Mouse (Mus musculus) gastrocnemius, adult 2 months (tissue): ENCODE data around the gene Ikzf4. TPM values are rescaled to one million over a fixed set of nuclear protein-coding genes. Genes with fewer than 3 reads are reported as not detected.
"Not testable (repeated sequence)": the region's sequence is repeated elsewhere in the genome, so short reads cannot be mapped to it uniquely, and the experiment has no call there.

Experiments
- DNase-seq: peaks from one replicate; pipeline ENCODE4 v3.0.0; 2022
- H3K27ac ChIP-seq: fragments of 200-600 bp; 2 replicates; pipeline ENCODE4 v1.8.1; 2022; ENCODE audit warnings: mild to moderate bottlenecking
- H3K4me3 ChIP-seq: fragments of 200-600 bp; 2 replicates; pipeline ENCODE4 v1.8.1; 2022; ENCODE audit warnings: mild to moderate bottlenecking, moderate library complexity
- CTCF ChIP-seq: fragments of 200-600 bp; IDR thresholded peaks from 2 replicates; pipeline ENCODE4 v1.8.1; 2022; ENCODE audit warnings: antibody characterized with exemption, mild to moderate bottlenecking, moderate library complexity
- intact Hi-C: fragments of 180-260 bp; cut with DNase I; formaldehyde crosslinking; loops from one replicate; pipeline ENCODE4 v1.15.1; 2025
- total RNA-seq, 2 experiments: library from RNA; stranded (reverse); gene quantifications; 2 replicates each; pipeline ENCODE4 v1.2.3; 2021

Gene Ikzf4
- total RNA-seq, 2 experiments from 2014 or later: 0.45 to 3.4 TPM

DNA sequence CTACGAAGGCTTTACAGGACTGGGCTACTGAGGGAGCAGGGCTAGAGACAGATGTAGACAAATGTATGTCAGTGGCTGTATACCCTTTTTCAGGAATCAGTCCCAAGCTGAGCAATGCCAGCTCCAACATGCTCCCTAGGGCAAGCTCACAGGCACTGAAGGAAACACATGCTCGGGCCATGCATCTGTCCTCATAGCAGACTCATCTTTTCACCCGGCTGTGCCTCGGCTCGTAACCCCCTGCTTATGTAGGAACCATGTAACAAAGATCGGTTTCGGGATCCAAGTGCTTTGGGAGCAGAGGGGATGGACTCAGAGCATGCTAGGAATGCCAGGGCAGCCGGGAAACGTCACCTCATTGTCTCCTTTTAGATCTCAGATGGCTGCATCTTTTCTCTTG lies 13.7 kb upstream of the Ikzf4 start:
- TF ChIP-seq CTCF: no peak
- intact Hi-C loops: no loop called here
- H3K4me3 ChIP-seq: no peak overlapping the region
- H3K27ac ChIP-seq: no peak overlapping the region
- no peak for DNase-seq

DNA sequence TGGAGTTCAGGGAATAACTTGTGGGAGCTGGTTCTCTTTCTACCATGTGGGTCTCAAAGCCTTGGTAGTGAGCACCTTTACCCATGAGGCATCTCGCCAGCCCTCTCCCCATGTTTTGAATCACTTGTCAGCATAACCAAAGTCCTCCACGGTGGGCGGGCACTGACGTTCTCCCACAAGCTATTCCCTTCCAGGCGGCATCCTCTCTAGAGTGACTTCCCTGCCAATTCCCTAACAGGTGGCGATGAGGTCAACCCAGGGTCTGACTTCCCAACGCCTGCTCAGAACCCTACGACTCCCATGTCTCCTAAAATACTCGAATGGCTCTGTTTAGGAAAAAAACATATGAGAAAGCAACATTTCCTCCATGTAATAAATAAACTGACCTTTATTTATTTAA lies 12.1 kb upstream of the Ikzf4 start:
- intact Hi-C loops: no loop called here
- no peak for DNase-seq
- H3K27ac ChIP-seq: no peak overlapping the region
- no peak for TF ChIP-seq CTCF
- no peak overlapping the region for H3K4me3 ChIP-seq

DNA sequence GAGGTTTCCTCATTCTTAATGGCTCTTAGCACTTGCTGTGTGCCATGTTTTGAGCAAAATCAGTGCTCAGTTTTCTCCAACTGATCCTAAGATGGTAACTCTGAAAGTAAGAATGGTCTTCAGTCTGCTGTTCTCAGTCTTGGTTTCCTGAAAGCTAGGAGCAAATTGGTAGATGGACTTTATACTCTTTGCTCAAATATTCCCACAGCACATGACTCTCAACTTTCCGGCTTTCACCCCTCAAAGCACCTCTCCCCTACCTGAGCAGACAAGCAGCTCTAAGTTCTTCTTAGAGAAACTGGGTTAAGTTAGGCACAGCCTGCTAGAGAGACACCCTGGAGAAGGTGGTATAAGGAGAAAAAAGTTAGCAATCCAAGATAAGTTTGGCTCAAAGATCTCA lies 10.9 kb upstream of the Ikzf4 start:
- Histone ChIP-seq H3K27ac (no peak overlapping the region), H3K4me3 (no peak overlapping the region)
- DNase-seq: no peak
- intact Hi-C loops: no loop called here
- no peak for TF ChIP-seq CTCF

DNA sequence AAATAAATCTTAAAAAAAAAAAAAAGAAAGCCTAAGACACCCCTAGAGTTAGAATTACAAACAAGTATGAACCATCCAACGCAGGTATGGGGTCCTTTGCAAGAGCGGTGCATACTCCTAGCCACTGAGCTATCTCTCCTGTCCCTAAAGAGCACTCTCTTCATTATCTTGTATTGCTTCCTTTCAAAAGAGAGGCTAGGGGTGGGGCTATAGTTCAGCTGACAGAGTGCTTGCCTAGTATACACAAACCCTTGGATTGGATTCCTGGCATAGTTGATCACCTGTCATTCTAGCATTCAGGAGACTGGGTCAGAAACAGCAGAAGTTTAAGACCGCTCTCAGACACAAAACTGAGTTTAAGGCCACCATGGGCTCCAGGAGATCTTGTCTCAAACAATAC lies 9.5 kb upstream of the Ikzf4 start:
- no peak for DNase-seq
- TF ChIP-seq CTCF: no peak
- Histone ChIP-seq H3K27ac (no peak overlapping the region), H3K4me3 (no peak overlapping the region)
- intact Hi-C loops: no loop called here

- H3K27ac ChIP-seq: no peak overlapping the region
- DNase-seq: no peak
- TF ChIP-seq CTCF: no peak
- no peak overlapping the region for H3K4me3 ChIP-seq
- intact Hi-C loops: no loop called here
These were observed 8.1 kb upstream of the Ikzf4 start for GRCm38 (mm10) chr10:128653866-128654265.

DNA sequence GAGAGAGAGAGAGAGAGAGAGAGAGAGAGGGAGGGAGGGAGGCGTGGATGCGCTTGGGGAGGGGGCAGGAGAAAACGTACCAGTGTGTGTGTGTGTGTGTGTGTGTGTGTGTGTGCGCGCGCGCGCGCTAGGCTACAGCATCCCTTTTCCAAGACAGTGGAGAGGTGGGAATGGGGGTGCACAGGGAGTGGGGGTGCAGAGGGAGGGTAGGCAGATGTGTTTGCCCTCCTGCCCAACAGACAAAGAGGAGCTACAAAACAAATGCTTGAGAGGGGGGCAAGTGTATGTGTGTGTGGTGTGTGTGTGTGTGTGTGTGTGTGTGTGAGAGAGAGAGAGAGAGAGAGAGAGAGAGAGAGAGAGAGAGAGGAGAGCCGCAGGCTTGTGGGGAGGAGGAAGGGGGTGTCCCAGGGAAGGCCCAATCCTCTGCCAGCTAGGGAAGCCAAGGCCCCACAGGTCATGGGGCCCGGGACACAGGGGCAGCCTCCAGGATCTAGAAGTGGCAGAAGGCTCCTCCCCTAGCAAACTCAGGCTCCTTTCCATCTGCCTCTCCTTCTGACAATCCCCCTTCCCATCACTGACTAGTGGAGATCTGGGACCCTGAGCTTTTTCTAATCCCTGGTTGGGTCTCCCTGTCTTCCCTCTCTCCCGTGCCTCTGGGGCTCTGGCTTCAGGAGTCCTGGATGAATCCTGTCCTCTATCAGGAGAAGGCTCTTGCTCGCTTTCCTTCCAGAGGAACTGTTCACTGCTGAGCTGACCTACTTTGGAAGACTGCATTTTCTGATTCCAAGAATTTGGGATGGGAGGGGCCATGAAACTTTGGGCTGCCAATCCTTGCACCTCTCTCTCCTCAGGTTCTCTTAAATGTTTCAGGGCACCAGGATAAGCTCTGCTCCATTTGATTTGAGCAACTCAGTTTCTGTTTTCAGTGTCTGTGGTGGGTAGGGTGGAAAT lies 623 bp upstream of the Ikzf4 start:
- DNase-seq: peak; percentile 37
- intact Hi-C loops: no loop called here
- no peak for TF ChIP-seq CTCF
- H3K4me3 ChIP-seq: peak overlapping the region; percentile 56
- peak overlapping the region; percentile 73 for H3K27ac ChIP-seq

GRCm38 (mm10) chr10:128642749-128643148 lies 3.0 kb downstream of the Ikzf4 start:
- no peak overlapping the region for H3K4me3 ChIP-seq
- DNase-seq: no peak
- no peak overlapping the region for H3K27ac ChIP-seq
- TF ChIP-seq CTCF: no peak
- intact Hi-C loops: no loop called here

- Histone ChIP-seq H3K4me3 (no peak overlapping the region), H3K27ac (no peak overlapping the region)
- DNase-seq: no peak
- TF ChIP-seq CTCF: no peak
- intact Hi-C loops: no loop called here
These were observed 3.9 kb downstream of the Ikzf4 start for GRCm38 (mm10) chr10:128641871-128642270.

DNA sequence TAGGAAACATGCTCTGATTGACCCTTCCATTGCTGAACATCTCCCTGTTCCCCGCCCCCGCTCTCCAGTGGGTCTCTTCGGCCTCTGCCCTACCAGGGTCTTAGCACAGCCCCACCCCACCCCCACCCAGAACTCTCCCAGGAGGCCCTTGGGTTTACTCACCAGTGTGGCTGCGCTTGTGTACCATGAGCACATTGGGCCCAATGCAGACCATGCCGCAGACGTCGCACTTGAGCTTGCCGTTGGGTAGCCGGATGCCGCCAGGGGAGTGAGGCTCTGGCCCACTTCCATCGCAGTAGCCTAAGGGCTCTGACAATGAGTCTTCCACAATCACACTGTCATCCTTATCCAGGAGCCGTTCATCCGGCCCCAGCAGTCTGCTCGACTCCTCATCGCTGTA lies 4.9 kb downstream of the Ikzf4 start:
- intact Hi-C loops: no loop called here
- no peak for TF ChIP-seq CTCF
- H3K4me3 ChIP-seq: no peak overlapping the region

GRCm38 (mm10) chr10:128639999-128640398 lies 5.8 kb downstream of the Ikzf4 start:
- intact Hi-C loops: no loop called here
- TF ChIP-seq CTCF: no peak

More for the DNA sequence above, 4.9 kb downstream of the Ikzf4 start:
- DNase-seq: no peak
- H3K27ac ChIP-seq: no peak overlapping the region

GRCm38 (mm10) chr10:128637011-128637410 lies 8.8 kb downstream of the Ikzf4 start:
- Histone ChIP-seq H3K27ac (no peak overlapping the region), H3K4me3 (no peak overlapping the region)
- TF ChIP-seq CTCF: no peak
- intact Hi-C loops: no loop called here
- no peak for DNase-seq

More at GRCm38 (mm10) chr10:128639999-128640398, 5.8 kb downstream of the Ikzf4 start:
- no peak for DNase-seq
- Histone ChIP-seq H3K27ac (no peak overlapping the region), H3K4me3 (no peak overlapping the region)

GRCm38 (mm10) chr10:128636561-128636960 lies 9.2 kb downstream of the Ikzf4 start:
- TF ChIP-seq CTCF: no peak
- no peak overlapping the region for H3K27ac ChIP-seq
- no peak for DNase-seq
- intact Hi-C loops: no loop called here
- H3K4me3 ChIP-seq: no peak overlapping the region

GRCm38 (mm10) chr10:128635697-128636096 lies 10.1 kb downstream of the Ikzf4 start:
- H3K4me3 ChIP-seq: no peak overlapping the region
- no peak for DNase-seq
- intact Hi-C loops: no loop called here
- H3K27ac ChIP-seq: no peak overlapping the region
- no peak for TF ChIP-seq CTCF

- no peak for DNase-seq
- no peak for TF ChIP-seq CTCF
- Histone ChIP-seq H3K27ac (no peak overlapping the region), H3K4me3 (no peak overlapping the region)
- intact Hi-C loops: no loop called here
These were observed 14.2 kb downstream of the Ikzf4 start for GRCm38 (mm10) chr10:128631571-128631970.

- DNase-seq, intact Hi-C loops, H3K27ac ChIP-seq, H3K4me3 ChIP-seq: not testable (repeated sequence)
These were observed 15.5 kb downstream of the Ikzf4 start for GRCm38 (mm10) chr10:128630306-128630705.
